Mouse (Mus musculus) embryonic facial prominence, embryonic 10.5 days (tissue): ENCODE measurements around the gene Prrt1. TPM values are rescaled to one million over a fixed set of nuclear protein-coding genes. Genes with fewer than 3 reads are reported as not detected.

ENCODE experiments used
- DNase-seq: peaks from one replicate; pipeline ENCODE4 v3.0.0-alpha.2; 2017; ENCODE audit warnings: low spot score
- H3K27ac ChIP-seq: fragments of 300-500 bp; sonication (generic); replicated peaks from 2 replicates; pipeline ENCODE4 v1.5.1; 2016; ENCODE audit warnings: mild to moderate bottlenecking
- H3K27me3 ChIP-seq: fragments of 300-500 bp; sonication (generic); replicated peaks from 2 replicates; pipeline ENCODE4 v1.6.1; 2016; ENCODE audit warnings: low read depth, mild to moderate bottlenecking; ENCODE audit not compliant: poor library complexity, severe bottlenecking
- H3K36me3 ChIP-seq: fragments of 300-500 bp; sonication (generic); replicated peaks from 2 replicates; pipeline ENCODE4 v1.6.1; 2016; ENCODE audit warnings: mild to moderate bottlenecking, moderate library complexity
- H3K4me1 ChIP-seq: fragments of 300-500 bp; sonication (generic); 2 replicates; pipeline ENCODE4 v1.6.1; 2016
- H3K4me3 ChIP-seq: fragments of 300-500 bp; sonication (generic); 2 replicates; pipeline ENCODE4 v1.5.1; 2016; ENCODE audit warnings: mild to moderate bottlenecking, moderate library complexity
- H3K9me3 ChIP-seq: fragments of 300-500 bp; sonication (generic); 2 replicates; pipeline ENCODE4 v1.6.1; 2016; ENCODE audit warnings: mild to moderate bottlenecking
- WGBS: fragments of 180-500 bp; shearing (Covaris S2); methylation state at CpG from one replicate; pipeline ENCODE4 v1.1.7; 2016; 5-methylcytosine and 5-hydroxymethylcytosine counted together
- polyA plus RNA-seq: library from polyadenylated mRNA; unstranded; fragments of >200 nt; fragmentation: Nextera tagmentation; extraction: Ambion mirVana; gene quantifications from 2 replicates; pipeline ENCODE4 v1.2.1, GENCODE M21; 2016

Gene Prrt1
- polyA plus RNA-seq, 1 experiment from 2014 or later, result 0.12 TPM

DNA sequence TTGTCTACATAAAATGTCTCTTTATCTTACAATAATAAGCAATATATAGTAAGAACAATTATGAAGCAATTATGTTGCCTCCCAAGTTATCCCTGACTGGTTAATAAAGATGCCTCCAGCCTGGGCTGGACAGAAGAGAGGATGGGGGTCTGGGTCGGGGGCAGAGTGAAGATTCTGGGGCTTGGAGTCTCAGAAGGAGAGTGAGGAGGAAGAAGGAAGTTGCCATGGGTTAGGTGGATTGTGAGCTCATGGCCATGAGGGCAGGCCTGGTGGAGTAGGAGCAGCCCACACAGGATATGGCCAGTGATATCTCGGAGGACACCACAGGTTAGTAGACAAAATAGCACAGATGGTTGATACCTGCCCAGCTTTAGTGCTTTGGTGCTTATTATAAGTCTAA, 28.8 kb downstream of the Prrt1 start:
- Histone ChIP-seq H3K36me3 (peaks cover 25% of the 10 kb centered on the region), H3K4me1 (peaks cover 44% of the 10 kb centered on the region), H3K4me3 (no peak overlapping the region), H3K27ac (no peak overlapping the region), H3K27me3 (peaks cover 40% of the 10 kb centered on the region), H3K9me3 (no peaks in the 10 kb centered on the region)
- WGBS, result 90% methylated on average over 2 of the region's 2 CpGs
- DNase-seq, result no peak

GRCm38 (mm10) chr17:34658591-34658990, 29.3 kb downstream of the Prrt1 start:
- H3K27ac ChIP-seq, result no peak overlapping the region
- peaks cover 21% of the 10 kb centered on the region for H3K36me3 ChIP-seq
- H3K9me3 ChIP-seq, result no peaks in the 10 kb centered on the region
- H3K4me1 ChIP-seq, result peaks cover 44% of the 10 kb centered on the region
- peaks cover 44% of the 10 kb centered on the region for H3K27me3 ChIP-seq
- DNase-seq, result no peak
- no peak overlapping the region for H3K4me3 ChIP-seq
- 78% methylated on average over 3 of the region's 3 CpGs for WGBS

DNA sequence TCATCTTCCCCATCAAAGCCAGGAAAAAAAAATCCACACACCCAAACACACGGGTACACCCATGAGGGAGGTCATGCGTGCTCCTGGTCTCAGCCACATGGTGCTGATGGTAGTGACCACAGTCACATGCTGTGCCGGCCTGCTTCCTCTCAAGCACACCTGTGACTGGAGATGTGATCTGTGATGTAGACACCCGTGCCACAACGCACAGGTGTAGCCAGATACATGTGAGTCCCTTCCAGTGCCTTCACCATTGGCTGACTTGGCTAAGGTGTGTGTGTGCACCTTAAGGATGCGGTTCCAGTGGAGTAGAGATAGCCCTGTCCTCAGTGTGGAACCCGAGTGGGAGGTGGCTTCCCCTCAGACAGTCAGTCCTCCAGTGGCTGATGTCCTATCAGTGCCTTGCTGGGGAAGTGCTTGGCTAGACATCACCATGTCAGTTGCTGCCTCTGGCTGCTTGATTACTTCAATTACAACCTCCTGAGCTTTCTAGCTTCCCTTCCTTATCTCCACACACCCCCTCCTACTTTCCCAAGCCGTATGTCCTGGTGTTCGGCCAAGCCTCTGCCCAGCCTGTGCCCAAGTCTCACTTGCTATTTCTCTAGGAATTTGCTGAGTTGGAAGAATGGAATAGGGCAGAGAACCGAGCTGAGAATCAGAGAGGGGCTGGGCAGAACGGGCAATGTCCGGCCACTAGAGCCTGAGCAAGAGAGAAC, 30.0 kb downstream of the Prrt1 start:
- H3K4me3 ChIP-seq, result no peak overlapping the region
- no peak for DNase-seq

GRCm38 (mm10) chr17:34659897-34660214, 30.5 kb downstream of the Prrt1 start:
- 49% methylated on average over 3 of the region's 3 CpGs for WGBS

More for the DNA sequence above, 30.0 kb downstream of the Prrt1 start:
- Histone ChIP-seq H3K4me1 (peaks cover 44% of the 10 kb centered on the region), H3K36me3 (peaks cover 14% of the 10 kb centered on the region), H3K27ac (no peak overlapping the region), H3K27me3 (peaks cover 45% of the 10 kb centered on the region), H3K9me3 (no peaks in the 10 kb centered on the region)
- WGBS, result 70% methylated on average over 12 of the region's 12 CpGs

GRCm38 (mm10) chr17:34660259-34660820, 31.0 kb downstream of the Prrt1 start:
- Histone ChIP-seq H3K9me3 (no peaks in the 10 kb centered on the region), H3K27ac (no peak overlapping the region), H3K36me3 (peaks cover 4% of the 10 kb centered on the region), H3K27me3 (peaks cover 51% of the 10 kb centered on the region), H3K4me1 (peaks cover 39% of the 10 kb centered on the region), H3K4me3 (no peak overlapping the region)
- WGBS, result 44% methylated on average over 11 of the region's 11 CpGs
- DNase-seq, result no peak

More at GRCm38 (mm10) chr17:34659897-34660214, 30.5 kb downstream of the Prrt1 start:
- H3K9me3 ChIP-seq, result no peaks in the 10 kb centered on the region
- no peak overlapping the region for H3K4me3 ChIP-seq
- peaks cover 44% of the 10 kb centered on the region for H3K4me1 ChIP-seq
- H3K36me3 ChIP-seq, result peaks cover 8% of the 10 kb centered on the region
- no peak overlapping the region for H3K27ac ChIP-seq
- no peak for DNase-seq
- peaks cover 46% of the 10 kb centered on the region for H3K27me3 ChIP-seq

DNA sequence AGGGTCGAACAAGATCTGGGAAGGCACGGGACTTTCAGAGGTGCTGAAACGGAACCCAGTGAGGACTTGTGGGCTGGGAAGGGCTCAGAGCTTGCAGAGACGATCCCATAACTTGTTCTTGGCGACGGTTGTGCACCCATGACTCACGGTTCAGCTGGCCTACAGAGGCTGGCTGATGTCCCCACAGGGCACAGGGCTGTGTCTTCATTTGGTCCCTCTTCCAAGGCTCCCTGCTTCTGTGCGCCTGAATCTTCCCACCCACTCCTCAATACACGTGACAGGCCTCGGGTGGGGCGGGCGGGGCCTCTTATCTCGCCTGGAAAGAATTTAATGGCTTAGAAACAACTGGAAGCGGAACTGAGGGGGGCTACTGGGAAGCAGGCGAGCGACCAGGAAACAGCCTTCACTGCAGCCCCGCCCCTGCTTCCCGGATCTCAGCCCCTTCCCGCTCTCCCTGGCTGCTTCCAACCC, 31.8 kb downstream of the Prrt1 start:
- H3K27ac ChIP-seq, result no peak overlapping the region; the same call in 1 of the 2 replicates
- 11% methylated on average over 19 of the region's 19 CpGs for WGBS
- DNase-seq, result peak; percentile 33

DNA sequence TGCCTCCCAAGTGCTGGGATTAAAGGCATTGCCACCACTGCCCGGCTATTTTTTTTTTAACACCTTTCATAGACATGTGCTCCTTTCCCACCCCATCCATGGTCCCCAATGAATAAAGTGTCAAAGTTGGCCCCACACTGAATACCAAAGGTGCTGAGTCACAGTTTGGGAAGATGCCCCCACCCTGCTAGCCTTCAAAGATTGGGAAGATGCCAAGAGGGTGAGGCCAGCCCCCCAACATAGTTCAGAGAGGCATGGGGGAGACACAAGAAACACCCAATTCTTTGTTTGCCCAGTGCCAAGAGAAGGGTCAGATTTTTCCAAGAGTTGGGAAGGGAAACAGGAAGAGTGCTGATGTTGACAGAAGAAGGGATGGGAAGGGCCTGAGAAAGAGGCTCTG, 33.1 kb downstream of the Prrt1 start:
- Histone ChIP-seq H3K4me1 (peaks cover 21% of the 10 kb centered on the region), H3K36me3 (no peaks in the 10 kb centered on the region), H3K4me3 (no peak overlapping the region), H3K27ac (no peak overlapping the region), H3K27me3 (peaks cover 60% of the 10 kb centered on the region), H3K9me3 (no peaks in the 10 kb centered on the region)
- DNase-seq, result no peak
- 80% methylated on average over 1 of the region's 1 CpGs for WGBS

More for the DNA sequence above, 31.8 kb downstream of the Prrt1 start:
- Histone ChIP-seq H3K9me3 (no peaks in the 10 kb centered on the region), H3K27me3 (peaks cover 59% of the 10 kb centered on the region), H3K4me3 (peak overlapping the region; percentile 41), H3K36me3 (no peaks in the 10 kb centered on the region), H3K4me1 (peaks cover 31% of the 10 kb centered on the region)

- H3K4me3 ChIP-seq, result no peak overlapping the region
- no peak overlapping the region for H3K27ac ChIP-seq
- peaks cover 18% of the 10 kb centered on the region for H3K4me1 ChIP-seq
- no peaks in the 10 kb centered on the region for H3K9me3 ChIP-seq
- H3K36me3 ChIP-seq, result no peaks in the 10 kb centered on the region
- 79% methylated on average over 8 of the region's 8 CpGs for WGBS
- no peak for DNase-seq
- H3K27me3 ChIP-seq, result peaks cover 65% of the 10 kb centered on the region
These were observed 33.6 kb downstream of the Prrt1 start for GRCm38 (mm10) chr17:34662978-34663377.

DNA sequence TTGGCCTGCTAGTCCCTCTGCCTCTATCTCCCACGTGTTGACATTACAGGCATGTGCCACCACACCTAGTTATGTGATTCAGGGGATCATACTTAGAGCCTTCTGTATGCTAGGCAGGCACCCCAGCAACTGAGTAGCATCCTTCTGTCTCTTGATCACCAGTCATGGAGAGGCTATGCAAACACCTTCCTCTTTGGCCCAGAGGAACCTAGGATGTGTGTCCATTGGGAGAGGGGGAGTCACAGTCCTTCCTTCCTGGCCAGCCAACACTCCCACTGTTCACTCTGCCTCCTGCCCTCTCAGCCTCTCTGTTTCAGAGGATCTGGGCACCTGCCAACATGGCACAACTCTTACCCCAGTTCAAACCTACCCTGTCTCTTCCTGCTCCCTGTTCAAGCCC, 34.2 kb downstream of the Prrt1 start:
- peaks cover 18% of the 10 kb centered on the region for H3K4me1 ChIP-seq
- H3K27ac ChIP-seq, result no peak overlapping the region
- H3K36me3 ChIP-seq, result no peaks in the 10 kb centered on the region
- no peak for DNase-seq
- peaks cover 65% of the 10 kb centered on the region for H3K27me3 ChIP-seq
- H3K4me3 ChIP-seq, result no peak overlapping the region
- no peaks in the 10 kb centered on the region for H3K9me3 ChIP-seq
- WGBS, result 48% methylated on average over 1 of the region's 1 CpGs

DNA sequence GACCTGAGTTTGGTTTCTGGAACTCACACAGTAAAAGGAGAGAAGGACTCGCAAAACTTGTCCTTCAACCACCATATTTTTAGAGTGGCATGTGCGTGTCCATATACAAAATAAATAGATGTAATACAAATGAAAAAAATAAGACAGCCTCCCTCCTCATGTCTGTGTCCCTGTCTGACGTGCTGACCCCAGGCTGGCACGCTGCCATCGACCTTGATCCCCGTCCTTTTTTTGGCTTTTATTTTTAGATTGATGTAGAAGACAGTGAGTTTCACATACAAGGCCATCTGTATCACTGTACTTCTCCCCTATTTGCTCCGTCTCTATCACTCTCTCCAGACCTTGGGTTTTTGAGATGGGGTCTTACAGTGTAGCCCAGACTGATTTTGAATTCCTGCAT, 35.1 kb downstream of the Prrt1 start:
- Histone ChIP-seq H3K27ac (no peak overlapping the region), H3K36me3 (no peaks in the 10 kb centered on the region), H3K27me3 (peaks cover 65% of the 10 kb centered on the region), H3K4me3 (no peak overlapping the region), H3K9me3 (no peaks in the 10 kb centered on the region), H3K4me1 (peaks cover 18% of the 10 kb centered on the region)
- DNase-seq, result no peak
- WGBS, result 86% methylated on average over 7 of the region's 7 CpGs

DNA sequence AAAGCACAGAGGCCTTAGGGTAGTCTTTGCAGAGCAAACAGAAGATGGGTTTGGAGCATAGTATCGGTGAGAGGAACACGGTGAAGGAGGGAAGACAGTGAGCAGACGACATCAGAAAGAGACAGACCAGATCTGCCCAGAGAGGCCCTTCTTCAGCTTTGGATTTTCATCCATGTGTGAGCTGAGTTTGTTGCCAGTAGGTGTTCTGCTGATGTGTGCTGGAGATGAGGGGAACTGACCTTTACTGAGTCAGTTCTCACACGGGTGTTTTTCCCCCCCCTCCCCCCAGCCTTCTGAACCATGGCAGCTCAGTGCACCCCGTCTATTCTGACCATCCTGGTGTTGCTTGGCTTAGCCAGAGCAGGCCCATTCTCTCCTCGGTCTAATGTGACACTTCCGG, 40.9 kb downstream of the Prrt1 start, which contains the start of gene Tnxb:
TSS of gene Tnxb (plus strand) at position 301 of the 400 bp plus-strand sequence.
- H3K27ac ChIP-seq, result no peak within 1 kb of the TSS; the same call in 1 of the 2 replicates
- no peak for DNase-seq
- no peaks in the 10 kb centered on the region for H3K9me3 ChIP-seq
- WGBS, result 55% methylated on average over 7 of the region's 7 CpGs
- no peaks in the 10 kb centered on the region for H3K36me3 ChIP-seq
- peaks cover 20% of the 10 kb centered on the region for H3K4me1 ChIP-seq
- H3K4me3 ChIP-seq, result peak within 1 kb of the TSS; percentile 53
- peaks cover 83% of the 10 kb centered on the region for H3K27me3 ChIP-seq

DNA sequence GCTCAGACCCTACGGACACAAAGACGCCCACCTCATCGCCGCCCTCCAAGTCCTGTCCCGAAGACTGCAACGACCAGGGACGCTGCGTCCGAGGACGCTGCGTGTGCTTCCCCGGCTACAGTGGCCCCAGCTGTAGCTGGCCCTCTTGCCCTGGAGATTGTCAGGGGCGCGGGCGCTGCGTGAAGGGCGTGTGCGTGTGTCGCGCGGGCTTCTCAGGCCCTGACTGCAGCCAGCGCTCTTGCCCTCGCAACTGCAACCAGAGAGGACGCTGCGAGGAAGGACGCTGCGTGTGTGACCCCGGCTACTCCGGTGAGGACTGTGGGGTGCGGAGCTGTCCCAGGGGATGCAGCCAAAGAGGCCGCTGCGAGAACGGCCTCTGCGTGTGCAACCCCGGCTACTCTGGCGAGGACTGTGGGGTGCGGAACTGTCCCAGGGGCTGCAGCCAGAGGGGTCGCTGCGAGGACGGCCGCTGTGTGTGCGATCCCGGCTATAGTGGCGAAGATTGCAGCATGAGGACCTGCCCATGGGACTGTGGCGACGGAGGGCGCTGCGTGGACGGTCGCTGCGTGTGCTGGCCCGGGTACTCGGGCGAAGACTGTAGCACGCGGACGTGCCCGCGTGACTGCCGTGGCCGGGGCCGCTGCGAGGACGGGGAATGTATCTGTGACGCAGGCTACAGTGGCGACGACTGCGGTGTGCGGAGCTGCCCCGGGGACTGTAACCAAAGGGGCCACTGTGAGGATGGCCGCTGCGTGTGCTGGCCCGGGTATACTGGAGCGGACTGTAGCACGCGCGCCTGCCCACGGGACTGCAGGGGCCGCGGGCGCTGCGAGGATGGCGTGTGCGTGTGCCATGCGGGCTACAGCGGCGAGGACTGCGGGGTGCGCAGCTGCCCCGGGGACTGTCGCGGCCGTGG, 42.1 kb downstream of the Prrt1 start:
- Histone ChIP-seq H3K4me3 (peak overlapping the region; percentile 53), H3K9me3 (no peaks in the 10 kb centered on the region), H3K27me3 (peaks cover 85% of the 10 kb centered on the region), H3K36me3 (no peaks in the 10 kb centered on the region), H3K4me1 (peaks cover 20% of the 10 kb centered on the region), H3K27ac (no peak overlapping the region; the same call in 1 of the 2 replicates)
- 9% methylated on average over 93 of the region's 93 CpGs for WGBS
- DNase-seq, result peak; percentile 55
